Mouse (Mus musculus): ENCODE data around the gene Filip1l.

The Filip1l gene

DNA sequence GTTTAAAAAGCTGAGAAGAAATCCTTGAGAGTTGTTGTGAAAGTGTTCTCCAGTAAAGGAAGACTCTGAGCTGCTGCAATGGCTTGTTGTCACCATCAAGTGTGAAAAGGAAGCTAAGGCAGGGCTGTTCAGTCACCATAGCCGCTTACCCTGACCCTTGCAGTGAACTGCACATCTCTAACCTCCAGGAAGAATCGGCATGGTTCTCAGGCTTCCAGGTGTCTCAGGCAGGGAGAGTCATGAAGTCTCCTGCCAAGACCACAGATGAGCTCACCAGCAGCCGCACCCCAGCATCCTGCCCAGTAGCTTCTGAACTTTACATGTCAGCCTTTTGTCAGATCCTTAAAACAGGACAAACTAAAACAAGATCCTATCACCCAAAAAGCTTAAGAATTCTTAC lies 213.3 kb downstream of the Filip1l start:
- DNase-seq (ENCODE audit: low spot score in 2 of 2) = no peak

GRCm38 (mm10) chr16:57568648-57569404 lies 215.9 kb downstream of the Filip1l start:
- DNase-seq (ENCODE audit: low spot score in 2 of 2) = no peak

- DNase-seq (ENCODE audit: low spot score in 2 of 2) = no peak
These were observed 218.0 kb downstream of the Filip1l start for GRCm38 (mm10) chr16:57570789-57571311.

GRCm38 (mm10) chr16:57573831-57574230 lies 220.9 kb downstream of the Filip1l start:
- DNase-seq (ENCODE audit: low spot score in 2 of 2) = no peak

GRCm38 (mm10) chr16:57575764-57576388 lies 223.0 kb downstream of the Filip1l start:
- no peak for DNase-seq (ENCODE audit: low spot score in 2 of 2)

GRCm38 (mm10) chr16:57577519-57577918 lies 224.6 kb downstream of the Filip1l start:
- DNase-seq (ENCODE audit: low spot score in 2 of 2) = no peak

- no peak for DNase-seq (ENCODE audit: low spot score in 2 of 2)
These were observed 227.1 kb downstream of the Filip1l start for GRCm38 (mm10) chr16:57580041-57580440.

DNA sequence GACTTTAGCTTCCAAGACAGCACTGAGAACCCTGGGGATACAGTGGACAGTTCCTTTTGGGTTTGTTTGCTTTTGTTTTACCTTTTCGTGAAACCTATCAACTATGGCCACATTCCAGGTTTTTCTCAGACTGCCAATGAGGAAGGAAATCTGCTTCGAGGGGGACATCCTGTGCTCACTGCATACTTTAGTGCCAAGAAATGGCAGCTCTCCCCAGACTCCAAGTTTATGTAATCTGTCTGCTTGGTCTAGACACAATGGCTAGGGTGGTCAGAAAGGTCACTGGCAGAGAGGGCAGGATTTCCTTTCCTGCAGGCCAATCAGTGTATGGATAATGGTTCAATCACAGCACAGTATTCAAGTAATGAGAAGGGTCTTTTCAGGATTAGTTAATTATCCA lies 229.1 kb downstream of the Filip1l start:
- no peak for DNase-seq (ENCODE audit: low spot score in 2 of 2)

DNA sequence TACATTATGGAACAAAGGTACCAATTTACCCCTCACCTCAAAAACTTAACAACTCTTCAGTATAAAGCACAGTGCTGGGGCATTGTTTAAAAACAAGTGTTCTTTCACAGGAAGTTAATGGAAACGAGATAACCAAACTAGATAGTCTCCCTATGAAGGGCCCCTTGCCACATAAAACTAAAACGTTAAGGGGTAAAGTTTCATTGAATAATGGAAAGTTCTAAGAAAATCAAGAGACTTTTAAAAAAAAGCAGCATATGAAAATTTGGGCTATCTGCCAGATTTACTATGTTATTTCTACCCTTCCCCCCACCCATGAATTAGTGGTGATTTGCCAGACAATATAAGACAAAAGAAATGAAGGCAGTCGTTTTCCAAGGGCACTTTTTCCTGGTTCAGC lies 232.3 kb downstream of the Filip1l start:
- no peak for DNase-seq (ENCODE audit: low spot score in 2 of 2)

DNA sequence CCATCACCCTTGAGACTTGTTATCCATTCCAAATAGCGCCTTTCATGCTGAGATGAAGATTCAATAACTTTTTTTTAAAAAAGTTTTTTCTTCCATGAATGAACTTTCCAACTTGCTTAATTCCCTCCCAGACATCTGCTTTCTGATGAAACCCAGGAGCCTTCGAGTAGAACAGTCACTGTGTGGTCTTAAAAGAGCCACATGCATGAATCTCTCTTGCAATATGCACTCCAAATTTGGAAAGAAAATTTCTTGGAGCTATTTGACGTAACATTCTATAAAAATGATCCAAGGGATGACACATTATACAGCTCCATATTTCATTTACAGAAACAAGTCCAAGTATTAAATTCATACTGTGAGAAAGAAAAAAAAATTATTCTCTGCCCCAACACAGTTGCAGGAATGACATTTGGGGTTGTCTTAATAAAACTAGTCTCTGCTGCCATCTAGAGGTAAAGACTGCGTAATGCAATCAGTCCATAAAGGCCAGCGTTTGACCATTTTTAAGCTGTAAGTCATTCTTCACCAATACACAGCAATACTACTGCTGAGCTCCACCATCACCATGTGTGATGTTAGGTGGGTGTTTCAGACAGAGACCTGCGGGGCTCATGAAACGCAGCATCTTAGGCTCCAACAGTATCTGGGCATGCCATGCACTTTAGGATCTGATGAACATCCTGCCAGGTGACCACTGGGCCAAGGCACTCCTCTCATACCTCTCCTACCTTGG lies 240.7 kb downstream of the Filip1l start:
- peak in 1 of 2 experiments; percentile 14 for DNase-seq (ENCODE audit: low spot score in 2 of 2)

- no peak for DNase-seq (ENCODE audit: low spot score in 2 of 2)
These were observed 244.5 kb downstream of the Filip1l start for GRCm38 (mm10) chr16:57597295-57597957.

- DNase-seq (ENCODE audit: low spot score in 2 of 2) = no peak
These were observed 248.1 kb downstream of the Filip1l start for GRCm38 (mm10) chr16:57601031-57601430.

- peak; percentile 78 to 82 for DNase-seq (ENCODE audit: low spot score in 2 of 2)
These were observed 253.7 kb downstream of the Filip1l start, which contains the start of gene Cmss1 for GRCm38 (mm10) chr16:57606444-57607227. TSS of gene Cmss1 (minus strand) at chr16:57606864.

DNA sequence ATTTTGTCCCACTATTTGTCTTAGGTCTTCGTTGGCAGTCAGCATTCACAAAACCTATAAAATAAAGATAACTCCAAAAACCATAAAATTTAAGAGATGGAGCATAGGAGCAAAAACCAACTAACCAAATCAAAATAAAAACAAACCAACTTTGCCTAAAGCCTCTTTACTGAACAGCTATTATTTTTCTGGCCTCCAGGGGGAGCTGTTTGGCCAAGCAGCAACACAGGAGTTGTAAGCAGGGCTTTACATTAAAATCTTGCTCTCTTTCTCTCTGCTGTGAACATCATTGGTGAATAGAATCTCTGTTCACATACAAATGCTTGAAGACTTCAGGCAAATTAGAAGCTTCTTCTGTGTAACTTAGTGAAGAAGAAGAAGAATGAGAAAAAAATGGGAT lies 258.9 kb downstream of the Filip1l start:
- DNase-seq (ENCODE audit: low spot score in 2 of 2) = peak in 1 of 2 experiments; percentile 23
